Mouse (Mus musculus): ENCODE measurements around the gene Pabpc6. TPM values are rescaled to one million over a fixed set of nuclear protein-coding genes. Genes with fewer than 3 reads are reported as not detected.

Pabpc6 gene
- polyA plus RNA-seq (2015; fragmentation: Nextera tagmentation; extraction: Ambion mirVana): not detected in 2 replicates

GRCm38 (mm10) chr17:9669283-9669905 is at the start of gene Pabpc6:
Gene Pabpc6, minus strand, starts transcription at chr17:9669717.
- H3K4me3 ChIP-seq (replicated peaks; ENCODE audit: low read depth, low read length): no peak within 1 kb of the TSS
- 95% methylated on average over 36 of the region's 36 CpGs for WGBS

GRCm38 (mm10) chr17:9710910-9711309 is 41.4 kb upstream of the Pabpc6 start:
- WGBS: 85% methylated on average over 6 of the region's 6 CpGs

More at GRCm38 (mm10) chr17:9669283-9669905, at the start of gene Pabpc6:
- Histone ChIP-seq H3K27me3 (ENCODE audit: insufficient read depth, low read length) (no peaks in the 10 kb centered on the region), H3K4me1 (replicated peaks; ENCODE audit: insufficient read depth, low read length) (no peaks in the 10 kb centered on the region), H3K27ac (no peak within 1 kb of the TSS), H3K9me3 (replicated peaks; ENCODE audit: low read length) (no peaks in the 10 kb centered on the region), H3K4me2 (ENCODE audit: low read length) (no peak within 1 kb of the TSS), H3K36me3 (ENCODE audit: insufficient read depth, low read length) (no peaks in the 10 kb centered on the region), H3K9ac (ENCODE audit: low read depth, low read length) (no peak within 1 kb of the TSS)
- ATAC-seq (replicated peaks; ENCODE audit: low FRiP score, low read depth): no peak
- TF ChIP-seq CTCF (IDR thresholded peaks at IDR 0.05; ENCODE audit: low read depth): no peak
- DNase-seq (ENCODE audit: low spot score): no peak

GRCm38 (mm10) chr17:9708888-9709287 is 39.4 kb upstream of the Pabpc6 start:
- no peaks in the 10 kb centered on the region for H3K36me3 ChIP-seq (ENCODE audit: insufficient read depth, low read length)
- no peaks in the 10 kb centered on the region for H3K4me1 ChIP-seq (replicated peaks; ENCODE audit: insufficient read depth, low read length)
- no peak overlapping the region for H3K4me2 ChIP-seq (ENCODE audit: low read length)
- no peak overlapping the region for H3K9ac ChIP-seq (ENCODE audit: low read depth, low read length)
- no peak overlapping the region for H3K4me3 ChIP-seq (replicated peaks; ENCODE audit: low read depth, low read length)
- H3K27ac ChIP-seq: no peak overlapping the region
- 88% methylated on average over 3 of the region's 3 CpGs for WGBS
- no peaks in the 10 kb centered on the region for H3K27me3 ChIP-seq (ENCODE audit: insufficient read depth, low read length)
- ATAC-seq (replicated peaks; ENCODE audit: low FRiP score, low read depth) (no peak), DNase-seq (ENCODE audit: low spot score) (no peak)
- H3K9me3 ChIP-seq (replicated peaks; ENCODE audit: low read length): no peaks in the 10 kb centered on the region
- TF ChIP-seq CTCF (IDR thresholded peaks at IDR 0.05; ENCODE audit: low read depth): no peak

More at GRCm38 (mm10) chr17:9710910-9711309, 41.4 kb upstream of the Pabpc6 start:
- DNase-seq (ENCODE audit: low spot score) (no peak), ATAC-seq (replicated peaks; ENCODE audit: low FRiP score, low read depth) (no peak)
- Histone ChIP-seq H3K27me3 (ENCODE audit: insufficient read depth, low read length) (no peaks in the 10 kb centered on the region), H3K4me3 (replicated peaks; ENCODE audit: low read depth, low read length) (no peak overlapping the region), H3K4me2 (ENCODE audit: low read length) (no peak overlapping the region), H3K9me3 (replicated peaks; ENCODE audit: low read length) (no peaks in the 10 kb centered on the region), H3K4me1 (replicated peaks; ENCODE audit: insufficient read depth, low read length) (no peaks in the 10 kb centered on the region), H3K9ac (ENCODE audit: low read depth, low read length) (no peak overlapping the region), H3K36me3 (ENCODE audit: insufficient read depth, low read length) (no peaks in the 10 kb centered on the region), H3K27ac (no peak overlapping the region)
- TF ChIP-seq CTCF (IDR thresholded peaks at IDR 0.05; ENCODE audit: low read depth): no peak

GRCm38 (mm10) chr17:9707356-9707755 is 37.8 kb upstream of the Pabpc6 start:
- no peak for TF ChIP-seq CTCF (IDR thresholded peaks at IDR 0.05; ENCODE audit: low read depth)
- no peaks in the 10 kb centered on the region for H3K9me3 ChIP-seq (replicated peaks; ENCODE audit: low read length)
- no peaks in the 10 kb centered on the region for H3K36me3 ChIP-seq (ENCODE audit: insufficient read depth, low read length)
- no peak for ATAC-seq (replicated peaks; ENCODE audit: low FRiP score, low read depth)
- no peak for DNase-seq (ENCODE audit: low spot score)
- H3K4me3 ChIP-seq (replicated peaks; ENCODE audit: low read depth, low read length): no peak overlapping the region
- H3K27ac ChIP-seq: no peak overlapping the region
- no peak overlapping the region for H3K4me2 ChIP-seq (ENCODE audit: low read length)
- 71% methylated on average over 1 of the region's 1 CpGs for WGBS
- H3K4me1 ChIP-seq (replicated peaks; ENCODE audit: insufficient read depth, low read length): no peaks in the 10 kb centered on the region
- H3K27me3 ChIP-seq (ENCODE audit: insufficient read depth, low read length): no peaks in the 10 kb centered on the region
- no peak overlapping the region for H3K9ac ChIP-seq (ENCODE audit: low read depth, low read length)

- TF ChIP-seq CTCF (IDR thresholded peaks at IDR 0.05; ENCODE audit: low read depth): no peak
- Histone ChIP-seq H3K27me3 (ENCODE audit: insufficient read depth, low read length) (no peaks in the 10 kb centered on the region), H3K4me2 (ENCODE audit: low read length) (no peak overlapping the region), H3K4me1 (replicated peaks; ENCODE audit: insufficient read depth, low read length) (no peaks in the 10 kb centered on the region), H3K9me3 (replicated peaks; ENCODE audit: low read length) (no peaks in the 10 kb centered on the region), H3K27ac (no peak overlapping the region), H3K36me3 (ENCODE audit: insufficient read depth, low read length) (no peaks in the 10 kb centered on the region), H3K9ac (ENCODE audit: low read depth, low read length) (no peak overlapping the region), H3K4me3 (replicated peaks; ENCODE audit: low read depth, low read length) (no peak overlapping the region)
- DNase-seq (ENCODE audit: low spot score) (no peak), ATAC-seq (replicated peaks; ENCODE audit: low FRiP score, low read depth) (no peak)
- 72% methylated on average over 7 of the region's 7 CpGs for WGBS
Measured at GRCm38 (mm10) chr17:9697763-9698162, 28.2 kb upstream of the Pabpc6 start.

GRCm38 (mm10) chr17:9691251-9691650 is 21.7 kb upstream of the Pabpc6 start:
- no peak for ATAC-seq (replicated peaks; ENCODE audit: low FRiP score, low read depth)
- no peaks in the 10 kb centered on the region for H3K4me1 ChIP-seq (replicated peaks; ENCODE audit: insufficient read depth, low read length)
- DNase-seq (ENCODE audit: low spot score): no peak
- H3K4me2 ChIP-seq (ENCODE audit: low read length): no peak overlapping the region
- no peaks in the 10 kb centered on the region for H3K36me3 ChIP-seq (ENCODE audit: insufficient read depth, low read length)
- H3K9me3 ChIP-seq (replicated peaks; ENCODE audit: low read length): no peaks in the 10 kb centered on the region
- no peaks in the 10 kb centered on the region for H3K27me3 ChIP-seq (ENCODE audit: insufficient read depth, low read length)
- no peak overlapping the region for H3K4me3 ChIP-seq (replicated peaks; ENCODE audit: low read depth, low read length)
- no peak overlapping the region for H3K9ac ChIP-seq (ENCODE audit: low read depth, low read length)
- 73% methylated on average over 4 of the region's 4 CpGs for WGBS
- no peak for TF ChIP-seq CTCF (IDR thresholded peaks at IDR 0.05; ENCODE audit: low read depth)
- H3K27ac ChIP-seq: no peak overlapping the region
